Mouse (Mus musculus): ENCODE results near the gene Macrod2. TPM values are rescaled to one million over a fixed set of nuclear protein-coding genes. Genes with fewer than 3 reads are reported as not detected.

The Macrod2 gene
- polyA plus RNA-seq, 2 experiments: 2.1 to 7.7 TPM

DNA sequence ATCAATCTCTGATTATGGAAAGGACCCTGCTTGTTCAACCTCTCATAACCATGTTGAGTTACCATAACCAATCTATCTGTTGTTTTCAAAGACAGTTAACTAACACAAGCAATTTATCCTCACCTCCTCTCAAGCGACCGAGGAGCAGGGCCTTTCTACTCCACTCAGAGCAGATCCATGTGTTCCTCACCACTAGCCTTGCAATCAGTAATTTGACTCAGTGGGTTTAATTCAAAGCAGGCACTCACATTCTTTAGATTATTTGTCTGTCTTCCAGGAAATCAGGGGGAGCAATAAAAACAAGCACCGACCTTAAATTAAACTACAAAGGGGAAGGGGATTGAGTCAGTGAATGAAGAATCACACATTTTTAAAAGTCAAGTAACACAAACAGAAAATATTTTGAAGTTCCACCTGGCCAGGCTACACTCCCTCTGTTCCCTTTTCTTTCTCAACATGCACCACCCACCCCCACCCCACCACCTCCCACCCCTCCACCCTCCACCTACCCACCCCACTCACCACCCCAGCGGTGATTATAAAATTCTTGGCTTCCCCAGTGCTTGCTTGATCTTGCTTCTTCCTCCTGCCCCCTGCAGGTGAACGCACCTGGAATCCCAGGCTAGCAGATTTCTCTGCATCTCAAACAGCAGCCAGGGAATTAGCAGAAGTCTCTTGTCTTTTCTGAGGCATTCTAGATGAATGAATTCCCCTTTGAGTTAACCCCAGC is 839.8 kb downstream of the Macrod2 start:
- Histone ChIP-seq H3K27ac (no peak overlapping the region), H3K4me1 (replicated peaks; ENCODE audit: control insufficient read depth in 2 of 2, insufficient read depth in 2 of 2, low read length in 1 of 2) (no peaks in the 10 kb centered on the region), H3K27me3 (ENCODE audit: control insufficient read depth, insufficient read depth, low read length) (no peaks in the 10 kb centered on the region), H3K4me2 (ENCODE audit: low read depth) (no peak overlapping the region), H3K9me3 (ENCODE audit: control insufficient read depth, low read length) (no peaks in the 10 kb centered on the region), H3K36me3 (replicated peaks; ENCODE audit: control insufficient read depth, insufficient read depth, low read depth) (no peaks in the 10 kb centered on the region), H3K9ac (replicated peaks) (no peak overlapping the region), H3K4me3 (ENCODE audit: insufficient read depth in 1 of 2, low read depth in 2 of 2, low read length in 2 of 2) (no peak overlapping the region)
- no peak for DNase-seq (ENCODE audit: low read depth in 3 of 3, low spot score in 3 of 3)
- ATAC-seq (ENCODE audit: insufficient read depth): no peak
- no peak for TF ChIP-seq CTCF (IDR thresholded peaks at IDR 0.05; ENCODE audit: low read depth)
- TF ChIP-seq EP300 (IDR thresholded peaks at IDR 0.05; ENCODE audit: low read depth): no peak
- WGBS (ENCODE audit: insufficient replicate concordance): 49% methylated on average over 5 of the region's 5 CpGs

DNA sequence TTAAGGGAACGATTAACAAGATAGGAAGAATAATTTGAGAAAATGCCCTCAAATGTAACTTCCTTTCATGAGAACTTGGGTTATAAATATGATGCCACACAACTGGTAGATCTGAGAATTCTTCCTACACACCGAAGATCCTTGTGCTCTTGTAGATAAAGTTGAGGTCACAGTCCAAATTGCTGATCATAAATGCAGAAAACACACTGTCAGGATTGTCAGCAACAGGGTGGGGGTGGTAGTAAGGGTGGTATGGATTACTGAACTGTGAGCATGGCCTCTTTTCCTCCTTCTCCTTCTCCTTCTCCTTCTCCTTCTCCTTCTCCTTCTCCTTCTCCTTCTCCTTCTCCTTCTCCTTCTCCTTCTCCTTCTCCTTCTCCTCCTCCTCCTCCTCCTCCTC is 852.6 kb downstream of the Macrod2 start:
- ATAC-seq (ENCODE audit: insufficient read depth) (no peak), DNase-seq (ENCODE audit: low read depth in 3 of 3, low spot score in 3 of 3) (no peak)
- H3K9ac ChIP-seq (replicated peaks): no peak overlapping the region
- H3K36me3 ChIP-seq (replicated peaks; ENCODE audit: control insufficient read depth, insufficient read depth, low read depth): no peaks in the 10 kb centered on the region
- H3K27ac ChIP-seq: no peak overlapping the region
- TF ChIP-seq CTCF (IDR thresholded peaks at IDR 0.05; ENCODE audit: low read depth): no peak
- no peak for TF ChIP-seq EP300 (IDR thresholded peaks at IDR 0.05; ENCODE audit: low read depth)
- H3K4me3 ChIP-seq (ENCODE audit: insufficient read depth in 1 of 2, low read depth in 2 of 2, low read length in 2 of 2): no peak overlapping the region
- H3K4me1 ChIP-seq (replicated peaks; ENCODE audit: control insufficient read depth in 2 of 2, insufficient read depth in 2 of 2, low read length in 1 of 2): no peaks in the 10 kb centered on the region
- no peaks in the 10 kb centered on the region for H3K27me3 ChIP-seq (ENCODE audit: control insufficient read depth, insufficient read depth, low read length)
- H3K9me3 ChIP-seq (ENCODE audit: control insufficient read depth, low read length): no peaks in the 10 kb centered on the region
- no peak overlapping the region for H3K4me2 ChIP-seq (ENCODE audit: low read depth)
- WGBS (ENCODE audit: insufficient replicate concordance): 45% methylated on average over 2 of the region's 2 CpGs

- TF ChIP-seq CTCF (IDR thresholded peaks at IDR 0.05; ENCODE audit: low read depth) (no peak), EP300 (IDR thresholded peaks at IDR 0.05; ENCODE audit: low read depth) (no peak)
- H3K4me2 ChIP-seq (ENCODE audit: low read depth): no peak overlapping the region
- H3K27me3 ChIP-seq (ENCODE audit: control insufficient read depth, insufficient read depth, low read length): no peaks in the 10 kb centered on the region
- no peak for DNase-seq (ENCODE audit: low read depth in 3 of 3, low spot score in 3 of 3)
- H3K4me3 ChIP-seq (ENCODE audit: insufficient read depth in 1 of 2, low read depth in 2 of 2, low read length in 2 of 2): no peak overlapping the region
- no peak for ATAC-seq (ENCODE audit: insufficient read depth)
- H3K9me3 ChIP-seq (ENCODE audit: control insufficient read depth, low read length): no peaks in the 10 kb centered on the region
- H3K27ac ChIP-seq: no peak overlapping the region
- WGBS (ENCODE audit: insufficient replicate concordance): 64% methylated on average over 4 of the region's 4 CpGs
- H3K4me1 ChIP-seq (replicated peaks; ENCODE audit: control insufficient read depth in 2 of 2, insufficient read depth in 2 of 2, low read length in 1 of 2): no peaks in the 10 kb centered on the region
- no peak overlapping the region for H3K9ac ChIP-seq (replicated peaks)
- H3K36me3 ChIP-seq (replicated peaks; ENCODE audit: control insufficient read depth, insufficient read depth, low read depth): no peaks in the 10 kb centered on the region
Measured at GRCm38 (mm10) chr2:141264582-141264981, 869.5 kb downstream of the Macrod2 start.

- TF ChIP-seq EP300 (IDR thresholded peaks at IDR 0.05; ENCODE audit: low read depth) (no peak), CTCF (IDR thresholded peaks at IDR 0.05; ENCODE audit: low read depth) (no peak)
Measured at GRCm38 (mm10) chr2:141266591-141266990, 871.5 kb downstream of the Macrod2 start.

GRCm38 (mm10) chr2:141271541-141271940 is 876.4 kb downstream of the Macrod2 start:
- Histone ChIP-seq H3K4me3 (ENCODE audit: insufficient read depth in 1 of 2, low read depth in 2 of 2, low read length in 2 of 2) (no peak overlapping the region), H3K4me1 (replicated peaks; ENCODE audit: control insufficient read depth in 2 of 2, insufficient read depth in 2 of 2, low read length in 1 of 2) (no peaks in the 10 kb centered on the region), H3K27me3 (ENCODE audit: control insufficient read depth, insufficient read depth, low read length) (no peaks in the 10 kb centered on the region), H3K9me3 (ENCODE audit: control insufficient read depth, low read length) (no peaks in the 10 kb centered on the region), H3K4me2 (ENCODE audit: low read depth) (no peak overlapping the region), H3K9ac (replicated peaks) (no peak overlapping the region), H3K27ac (no peak overlapping the region), H3K36me3 (replicated peaks; ENCODE audit: control insufficient read depth, insufficient read depth, low read depth) (no peaks in the 10 kb centered on the region)
- ATAC-seq (ENCODE audit: insufficient read depth): no peak
- WGBS (ENCODE audit: insufficient replicate concordance): 35% methylated on average over 4 of the region's 4 CpGs
- no peak for TF ChIP-seq EP300 (IDR thresholded peaks at IDR 0.05; ENCODE audit: low read depth)
- DNase-seq (ENCODE audit: low read depth in 3 of 3, low spot score in 3 of 3): no peak

More at GRCm38 (mm10) chr2:141266591-141266990, 871.5 kb downstream of the Macrod2 start:
- H3K27me3 ChIP-seq (ENCODE audit: control insufficient read depth, insufficient read depth, low read length): no peaks in the 10 kb centered on the region
- no peaks in the 10 kb centered on the region for H3K4me1 ChIP-seq (replicated peaks; ENCODE audit: control insufficient read depth in 2 of 2, insufficient read depth in 2 of 2, low read length in 1 of 2)
- DNase-seq (ENCODE audit: low read depth in 3 of 3, low spot score in 3 of 3) (no peak), ATAC-seq (ENCODE audit: insufficient read depth) (no peak)
- no peak overlapping the region for H3K4me2 ChIP-seq (ENCODE audit: low read depth)
- no peak overlapping the region for H3K4me3 ChIP-seq (ENCODE audit: insufficient read depth in 1 of 2, low read depth in 2 of 2, low read length in 2 of 2)
- no peak overlapping the region for H3K27ac ChIP-seq
- H3K9me3 ChIP-seq (ENCODE audit: control insufficient read depth, low read length): no peaks in the 10 kb centered on the region
- no peaks in the 10 kb centered on the region for H3K36me3 ChIP-seq (replicated peaks; ENCODE audit: control insufficient read depth, insufficient read depth, low read depth)
- H3K9ac ChIP-seq (replicated peaks): no peak overlapping the region
